Mouse (Mus musculus) urinary bladder, postnatal 10 days (tissue): ENCODE results near the gene Syt9.
"Not testable (repeated sequence)": the region's sequence is repeated elsewhere in the genome, so short reads cannot be mapped to it uniquely, and the experiment has no call there.

Experiments used
- DNase-seq: peaks from one replicate; pipeline ENCODE4 v3.0.0; 2022; ENCODE audit warnings: low spot score

Syt9 gene

GRCm38 (mm10) chr7:107461699-107462440 lies 91.3 kb downstream of the Syt9 start:
- no peak for DNase-seq

- DNase-seq: no peak
Measured at GRCm38 (mm10) chr7:107462962-107463361, 92.4 kb downstream of the Syt9 start.

GRCm38 (mm10) chr7:107465081-107465480 lies 94.6 kb downstream of the Syt9 start:
- DNase-seq: no peak

- no peak for DNase-seq
Measured at GRCm38 (mm10) chr7:107478979-107479965, 108.7 kb downstream of the Syt9 start.

GRCm38 (mm10) chr7:107485709-107486108 lies 115.2 kb downstream of the Syt9 start:
- not testable (repeated sequence) for DNase-seq

GRCm38 (mm10) chr7:107495428-107495827 lies 124.9 kb downstream of the Syt9 start:
- DNase-seq: no peak

- no peak for DNase-seq
Measured at GRCm38 (mm10) chr7:107496923-107497322, 126.4 kb downstream of the Syt9 start.

- DNase-seq: no peak
Measured at GRCm38 (mm10) chr7:107500641-107501040, 130.1 kb downstream of the Syt9 start.

GRCm38 (mm10) chr7:107504761-107505712 lies 134.5 kb downstream of the Syt9 start:
- no peak for DNase-seq

- DNase-seq: no peak
Measured at GRCm38 (mm10) chr7:107507920-107508319, 137.4 kb downstream of the Syt9 start.

GRCm38 (mm10) chr7:107509740-107510139 lies 139.2 kb downstream of the Syt9 start:
- DNase-seq: no peak

- DNase-seq: no peak
Measured at GRCm38 (mm10) chr7:107516704-107517410, 146.3 kb downstream of the Syt9 start.

GRCm38 (mm10) chr7:107519256-107520025 lies 148.9 kb downstream of the Syt9 start:
- no peak for DNase-seq

- DNase-seq: no peak
Measured at GRCm38 (mm10) chr7:107521411-107521810, 150.9 kb downstream of the Syt9 start.

- DNase-seq: no peak
Measured at GRCm38 (mm10) chr7:107526299-107526698, 155.8 kb downstream of the Syt9 start.

- DNase-seq: no peak
Measured at GRCm38 (mm10) chr7:107528169-107528772, 157.7 kb downstream of the Syt9 start.

- no peak for DNase-seq
Measured at GRCm38 (mm10) chr7:107529364-107529763, 158.8 kb downstream of the Syt9 start.

GRCm38 (mm10) chr7:107535311-107535710 lies 164.8 kb downstream of the Syt9 start:
- DNase-seq: no peak

GRCm38 (mm10) chr7:107536516-107536915 lies 166.0 kb downstream of the Syt9 start:
- DNase-seq: no peak

GRCm38 (mm10) chr7:107540034-107540433 lies 169.5 kb downstream of the Syt9 start:
- no peak for DNase-seq
